Mouse (Mus musculus) forebrain, embryonic 12.5 days (tissue): ENCODE data around the gene Uxt. TPM values are rescaled to one million over a fixed set of nuclear protein-coding genes. Genes with fewer than 3 reads are reported as not detected.
A peak's percentile ranks its signal among the peaks of the same experiment; 100 is the strongest.

Experiments
- ATAC-seq: fragments of 200-750 bp; cut with Nextera tagmentation; 2 replicates; pipeline ENCODE4 v1.8.0; 2017; ENCODE audit warnings: moderate TSS enrichment; ENCODE audit not compliant: low FRiP score
- H3K27ac ChIP-seq: fragments of 300-500 bp; sonication (generic); 2 replicates; pipeline ENCODE4 v1.5.1; 2016; ENCODE audit warnings: mild to moderate bottlenecking
- H3K27me3 ChIP-seq: fragments of 300-500 bp; sonication (generic); 2 replicates; pipeline ENCODE4 v1.6.1; 2016; ENCODE audit warnings: mild to moderate bottlenecking
- H3K36me3 ChIP-seq: fragments of 300-500 bp; sonication (generic); replicated peaks from 2 replicates; pipeline ENCODE4 v1.6.1; 2016; ENCODE audit warnings: mild to moderate bottlenecking
- H3K4me1 ChIP-seq: fragments of 300-500 bp; sonication (generic); 2 replicates; pipeline ENCODE4 v1.6.1; 2016
- H3K4me2 ChIP-seq: fragments of 300-500 bp; sonication (generic); 2 replicates; pipeline ENCODE4 v1.6.1; 2016; ENCODE audit warnings: mild to moderate bottlenecking, moderate library complexity
- H3K4me3 ChIP-seq: fragments of 300-500 bp; sonication (generic); replicated peaks from 2 replicates; pipeline ENCODE4 v1.5.1; 2016; ENCODE audit warnings: mild to moderate bottlenecking
- H3K9ac ChIP-seq: fragments of 300-500 bp; sonication (generic); 2 replicates; pipeline ENCODE4 v1.6.1; 2016; ENCODE audit warnings: mild to moderate bottlenecking
- H3K9me3 ChIP-seq: fragments of 300-500 bp; sonication (generic); 2 replicates; pipeline ENCODE4 v1.6.1; 2016
- WGBS: fragments of 180-500 bp; shearing (Covaris S2); methylation state at CpG from one replicate; pipeline ENCODE4 v1.1.7; 2016; 5-methylcytosine and 5-hydroxymethylcytosine counted together
- polyA plus RNA-seq: library from polyadenylated mRNA; unstranded; fragments of >200 nt; fragmentation: Nextera tagmentation; extraction: Ambion mirVana; gene quantifications from 2 replicates; pipeline ENCODE4 v1.2.1, GENCODE M21; 2016

Uxt gene
- polyA plus RNA-seq = 56.5 and 59.3 TPM in 2 replicates

GRCm38 (mm10) chrX:20961477-20962378 is at the start of gene Uxt:
Uxt (minus strand) TSS chrX:20962017.
- peak within 1 kb of the TSS; percentile 51 for H3K4me2 ChIP-seq
- H3K9ac ChIP-seq = peak within 1 kb of the TSS; percentile 38; the same call in 1 of the 2 replicates
- WGBS = 16% methylated on average over 57 of the region's 57 CpGs
- ATAC-seq = peak; percentile 98
- H3K36me3 ChIP-seq = no peaks in the 10 kb centered on the region
- H3K4me1 ChIP-seq = no peaks in the 10 kb centered on the region
- H3K27ac ChIP-seq = peak within 1 kb of the TSS; percentile 42; the same call in 1 of the 2 replicates
- H3K9me3 ChIP-seq = no peaks in the 10 kb centered on the region
- H3K4me3 ChIP-seq = peak within 1 kb of the TSS; percentile 50
- no peaks in the 10 kb centered on the region for H3K27me3 ChIP-seq

- no peaks in the 10 kb centered on the region for H3K36me3 ChIP-seq
- H3K27ac ChIP-seq = no peak overlapping the region
- no peak overlapping the region for H3K4me3 ChIP-seq
- H3K9ac ChIP-seq = no peak overlapping the region
- 83% methylated on average over 1 of the region's 1 CpGs for WGBS
- no peaks in the 10 kb centered on the region for H3K4me1 ChIP-seq
- no peak overlapping the region for H3K4me2 ChIP-seq
- no peaks in the 10 kb centered on the region for H3K9me3 ChIP-seq
- no peak for ATAC-seq
- no peaks in the 10 kb centered on the region for H3K27me3 ChIP-seq
Measured at GRCm38 (mm10) chrX:20980901-20981300, 19.1 kb upstream of the Uxt start.

GRCm38 (mm10) chrX:20950191-20950880 is 11.5 kb downstream of the Uxt start, which contains the start of gene Elk1:
Elk1 (minus strand) TSS chrX:20950608.
- H3K9ac ChIP-seq = peak within 1 kb of the TSS; percentile 60
- peak within 1 kb of the TSS; percentile 60 for H3K27ac ChIP-seq
- no peaks in the 10 kb centered on the region for H3K9me3 ChIP-seq
- peak; percentile 98 for ATAC-seq
- peaks cover 7% of the 10 kb centered on the region; the same call in 1 of the 2 replicates for H3K4me1 ChIP-seq
- peak within 1 kb of the TSS; percentile 61 for H3K4me3 ChIP-seq
- WGBS = 16% methylated on average over 28 of the region's 30 CpGs
- H3K36me3 ChIP-seq = no peaks in the 10 kb centered on the region
- peak within 1 kb of the TSS; percentile 52 for H3K4me2 ChIP-seq
- no peaks in the 10 kb centered on the region for H3K27me3 ChIP-seq

- WGBS = 5% methylated on average over 4 of the region's 4 CpGs
Measured at GRCm38 (mm10) chrX:20946055-20946454, 15.8 kb downstream of the Uxt start.

GRCm38 (mm10) chrX:20931963-20932362 is 29.9 kb downstream of the Uxt start:
- Histone ChIP-seq H3K27ac (no peak overlapping the region), H3K4me1 (no peaks in the 10 kb centered on the region), H3K36me3 (peaks cover 25% of the 10 kb centered on the region), H3K4me2 (no peak overlapping the region), H3K9ac (no peak overlapping the region), H3K9me3 (no peaks in the 10 kb centered on the region), H3K4me3 (no peak overlapping the region), H3K27me3 (no peaks in the 10 kb centered on the region)
- WGBS = 92% methylated on average over 1 of the region's 1 CpGs
- no peak for ATAC-seq

More at GRCm38 (mm10) chrX:20946055-20946454, 15.8 kb downstream of the Uxt start:
- Histone ChIP-seq H3K9me3 (no peaks in the 10 kb centered on the region), H3K27ac (no peak overlapping the region), H3K4me1 (peaks cover 7% of the 10 kb centered on the region; the same call in 1 of the 2 replicates), H3K9ac (no peak overlapping the region), H3K27me3 (no peaks in the 10 kb centered on the region), H3K4me3 (no peak overlapping the region), H3K36me3 (no peaks in the 10 kb centered on the region), H3K4me2 (no peak overlapping the region)
- ATAC-seq = no peak

- Histone ChIP-seq H3K9ac (no peak within 1 kb of the TSS), H3K36me3 (peaks cover 20% of the 10 kb centered on the region), H3K9me3 (no peaks in the 10 kb centered on the region), H3K27ac (no peak within 1 kb of the TSS), H3K27me3 (no peaks in the 10 kb centered on the region), H3K4me1 (no peaks in the 10 kb centered on the region), H3K4me2 (no peak within 1 kb of the TSS), H3K4me3 (no peak within 1 kb of the TSS)
- ATAC-seq = no peak
- WGBS = 83% methylated on average over 1 of the region's 1 CpGs
Measured at GRCm38 (mm10) chrX:20931364-20931763, 30.5 kb downstream of the Uxt start, which contains the start of gene Cfp. Cfp (minus strand) TSS chrX:20931555.

- Histone ChIP-seq H3K36me3 (peaks cover 13% of the 10 kb centered on the region), H3K9me3 (no peaks in the 10 kb centered on the region), H3K27me3 (no peaks in the 10 kb centered on the region), H3K27ac (no peak overlapping the region), H3K4me3 (no peak overlapping the region), H3K9ac (no peak overlapping the region), H3K4me2 (no peak overlapping the region), H3K4me1 (no peaks in the 10 kb centered on the region)
- 100% methylated on average over 1 of the region's 1 CpGs for WGBS
- ATAC-seq = no peak
Measured at GRCm38 (mm10) chrX:20929859-20930258, 32.0 kb downstream of the Uxt start.

- no peak overlapping the region for H3K9ac ChIP-seq
- no peaks in the 10 kb centered on the region for H3K4me1 ChIP-seq
- no peaks in the 10 kb centered on the region for H3K27me3 ChIP-seq
- ATAC-seq = no peak
- peaks cover 13% of the 10 kb centered on the region for H3K36me3 ChIP-seq
- no peaks in the 10 kb centered on the region for H3K9me3 ChIP-seq
- H3K4me2 ChIP-seq = no peak overlapping the region
- H3K27ac ChIP-seq = no peak overlapping the region
- H3K4me3 ChIP-seq = no peak overlapping the region
Measured at GRCm38 (mm10) chrX:20924976-20925375, 36.8 kb downstream of the Uxt start.

GRCm38 (mm10) chrX:20923506-20923905 is 38.3 kb downstream of the Uxt start:
- Histone ChIP-seq H3K9ac (no peak overlapping the region), H3K27me3 (no peaks in the 10 kb centered on the region), H3K4me2 (no peak overlapping the region), H3K4me1 (no peaks in the 10 kb centered on the region), H3K4me3 (no peak overlapping the region), H3K27ac (no peak overlapping the region), H3K9me3 (no peaks in the 10 kb centered on the region), H3K36me3 (peaks cover 13% of the 10 kb centered on the region)
- 74% methylated on average over 1 of the region's 1 CpGs for WGBS
- ATAC-seq = no peak

GRCm38 (mm10) chrX:20921366-20921765 is 40.5 kb downstream of the Uxt start:
- 57% methylated on average over 5 of the region's 5 CpGs for WGBS
- 0 out of 2 replicates have a peak, but pooled peaks cover 5% of the 10 kb centered on the region for H3K36me3 ChIP-seq
- peak; percentile 34; the same call in 1 of the 2 replicates for ATAC-seq
- no peak overlapping the region; the same call in 1 of the 2 replicates for H3K27ac ChIP-seq
- no peaks in the 10 kb centered on the region for H3K9me3 ChIP-seq
- peak overlapping the region; percentile 65 for H3K4me2 ChIP-seq
- no peaks in the 10 kb centered on the region for H3K27me3 ChIP-seq
- peak overlapping the region; percentile 52 for H3K4me3 ChIP-seq
- H3K4me1 ChIP-seq = no peaks in the 10 kb centered on the region
- no peak overlapping the region for H3K9ac ChIP-seq

GRCm38 (mm10) chrX:20920844-20921364 is 40.9 kb downstream of the Uxt start, which contains the start of gene Syn1:
Syn1 (minus strand) TSS chrX:20921004.
- WGBS = 17% methylated on average over 10 of the region's 44 CpGs
- peak; percentile 97 for ATAC-seq
- Histone ChIP-seq H3K4me1 (no peaks in the 10 kb centered on the region), H3K9ac (peak within 1 kb of the TSS; percentile 56), H3K4me2 (peak within 1 kb of the TSS; percentile 65), H3K27ac (peak within 1 kb of the TSS; percentile 36; the same call in 1 of the 2 replicates), H3K36me3 (0 out of 2 replicates have a peak, but pooled peaks cover 5% of the 10 kb centered on the region), H3K27me3 (no peaks in the 10 kb centered on the region), H3K9me3 (no peaks in the 10 kb centered on the region), H3K4me3 (peak within 1 kb of the TSS; percentile 52)
